Mouse (Mus musculus) intestine, postnatal 0 days (tissue): ENCODE results near the gene Zfp93. TPM values are rescaled to one million over a fixed set of nuclear protein-coding genes. Genes with fewer than 3 reads are reported as not detected.

Experiments used
- ATAC-seq: fragments of 200-750 bp; cut with Nextera tagmentation; 2 replicates; pipeline ENCODE4 v1.8.0; 2017; ENCODE audit warnings: mild to moderate bottlenecking, moderate TSS enrichment, moderate library complexity
- H3K27ac ChIP-seq: fragments of 300-500 bp; sonication (generic); 2 replicates; pipeline ENCODE4 v1.5.1; 2014; ENCODE audit warnings: mild to moderate bottlenecking, low read depth, low read length, moderate library complexity
- H3K27me3 ChIP-seq: fragments of 300-500 bp; sonication (generic); replicated peaks from 2 replicates; pipeline ENCODE4 v1.6.1; 2014; ENCODE audit warnings: low read length, mixed read lengths; ENCODE audit not compliant: control insufficient read depth, insufficient read depth
- H3K36me3 ChIP-seq: fragments of 300-500 bp; sonication (generic); 2 replicates; pipeline ENCODE4 v1.6.1; 2014; ENCODE audit warnings: mild to moderate bottlenecking, moderate library complexity; ENCODE audit not compliant: control insufficient read depth, insufficient read depth
- H3K4me1 ChIP-seq: fragments of 300-500 bp; sonication (generic); replicated peaks from 2 replicates; pipeline ENCODE4 v1.6.1; 2014; ENCODE audit warnings: antibody characterized with exemption, low read length, mixed read lengths; ENCODE audit not compliant: control insufficient read depth, insufficient read depth
- H3K4me2 ChIP-seq: fragments of 300-500 bp; sonication (generic); replicated peaks from 2 replicates; pipeline ENCODE4 v1.6.1; 2014; ENCODE audit warnings: low read depth, mild to moderate bottlenecking, moderate library complexity
- H3K4me3 ChIP-seq: fragments of 300-500 bp; sonication (generic); 2 replicates; pipeline ENCODE4 v1.5.1; 2014; ENCODE audit warnings: low read depth, low read length
- H3K9ac ChIP-seq: fragments of 300-500 bp; sonication (generic); 2 replicates; pipeline ENCODE4 v1.6.1; 2014; ENCODE audit warnings: mild to moderate bottlenecking, low read depth, low read length
- H3K9me3 ChIP-seq: fragments of 300-500 bp; sonication (generic); 2 replicates; pipeline ENCODE4 v1.6.1; 2016; ENCODE audit warnings: mixed run types; ENCODE audit not compliant: control insufficient read depth
- CTCF ChIP-seq: sonication (generic); IDR thresholded peaks from 2 replicates; pipeline ENCODE4 v1.5.1; 2016; ENCODE audit warnings: low read depth, mild to moderate bottlenecking, control low read depth, antibody characterized with exemption, moderate library complexity
- WGBS: fragments of 180-500 bp; shearing (Covaris S2); extraction: QIAGEN DNeasy Blood & Tissue Kit; methylation state at CpG from one replicate; pipeline ENCODE4 v1.1.7; 2014; 5-methylcytosine and 5-hydroxymethylcytosine counted together
- polyA plus RNA-seq: library from polyadenylated mRNA; unstranded; fragments of >200 nt; fragmentation: Nextera tagmentation; extraction: Ambion mirVana; gene quantifications from 2 replicates; pipeline ENCODE4 v1.2.1, GENCODE M21; 2015

The Zfp93 gene
- polyA plus RNA-seq, 1 experiment from 2014 or later: 3.2 TPM

GRCm38 (mm10) chr7:24297361-24298095 is 27.3 kb downstream of the Zfp93 start:
- no peaks in the 10 kb centered on the region for H3K9me3 ChIP-seq
- 0 out of 2 replicates have a peak, but pooled peaks cover 3% of the 10 kb centered on the region for H3K4me1 ChIP-seq
- H3K4me3 ChIP-seq: no peak overlapping the region
- ATAC-seq: no peak
- WGBS: 92% methylated on average over 15 of the region's 15 CpGs
- no peaks in the 10 kb centered on the region for H3K27me3 ChIP-seq
- H3K27ac ChIP-seq: no peak overlapping the region
- H3K4me2 ChIP-seq: no peak overlapping the region
- H3K9ac ChIP-seq: no peak overlapping the region
- peaks cover 32% of the 10 kb centered on the region for H3K36me3 ChIP-seq
- no peak for TF ChIP-seq CTCF

GRCm38 (mm10) chr7:24298635-24298972 is 28.4 kb downstream of the Zfp93 start:
- H3K36me3 ChIP-seq: peaks cover 38% of the 10 kb centered on the region; the same call in 1 of the 2 replicates
- no peaks in the 10 kb centered on the region for H3K27me3 ChIP-seq
- no peak for ATAC-seq
- 0 out of 2 replicates have a peak, but pooled peaks cover 3% of the 10 kb centered on the region for H3K4me1 ChIP-seq
- H3K9me3 ChIP-seq: no peaks in the 10 kb centered on the region
- H3K27ac ChIP-seq: no peak overlapping the region
- 2% methylated on average over 12 of the region's 12 CpGs for WGBS
- H3K4me2 ChIP-seq: peak overlapping the region; percentile 94
- no peak for TF ChIP-seq CTCF
- H3K9ac ChIP-seq: peak overlapping the region; percentile 57
- peak overlapping the region; percentile 72 for H3K4me3 ChIP-seq

GRCm38 (mm10) chr7:24298973-24299708 is 28.9 kb downstream of the Zfp93 start:
- no peaks in the 10 kb centered on the region for H3K27me3 ChIP-seq
- H3K4me2 ChIP-seq: peak overlapping the region; percentile 94
- H3K4me1 ChIP-seq: 0 out of 2 replicates have a peak, but pooled peaks cover 3% of the 10 kb centered on the region
- H3K9me3 ChIP-seq: no peaks in the 10 kb centered on the region
- peaks cover 35% of the 10 kb centered on the region; the same call in 1 of the 2 replicates for H3K36me3 ChIP-seq
- TF ChIP-seq CTCF: peak; percentile 70
- H3K4me3 ChIP-seq: peak overlapping the region; percentile 72
- peak; percentile 84 for ATAC-seq
- H3K9ac ChIP-seq: peak overlapping the region; percentile 57
- H3K27ac ChIP-seq: peak overlapping the region; percentile 52
- WGBS: under 1% methylated on average over 45 of the region's 47 CpGs

- Histone ChIP-seq H3K4me1 (0 out of 2 replicates have a peak, but pooled peaks cover 3% of the 10 kb centered on the region), H3K4me2 (peak overlapping the region; percentile 94), H3K36me3 (peaks cover 28% of the 10 kb centered on the region; the same call in 1 of the 2 replicates), H3K9me3 (no peaks in the 10 kb centered on the region), H3K27ac (no peak overlapping the region), H3K27me3 (no peaks in the 10 kb centered on the region), H3K9ac (no peak overlapping the region), H3K4me3 (peak overlapping the region; percentile 72)
- 3% methylated on average over 18 of the region's 18 CpGs for WGBS
- ATAC-seq: no peak
- no peak for TF ChIP-seq CTCF
These were observed 29.7 kb downstream of the Zfp93 start for GRCm38 (mm10) chr7:24299823-24300481.

- TF ChIP-seq CTCF: no peak
- H3K27me3 ChIP-seq: no peaks in the 10 kb centered on the region
- H3K27ac ChIP-seq: no peak within 1 kb of the TSS
- H3K9me3 ChIP-seq: no peaks in the 10 kb centered on the region
- H3K4me3 ChIP-seq: peak within 1 kb of the TSS; percentile 72
- 0 out of 2 replicates have a peak, but pooled peaks cover 3% of the 10 kb centered on the region for H3K4me1 ChIP-seq
- 3% methylated on average over 13 of the region's 13 CpGs for WGBS
- peaks cover 19% of the 10 kb centered on the region; the same call in 1 of the 2 replicates for H3K36me3 ChIP-seq
- ATAC-seq: peak; percentile 48; the same call in 1 of the 2 replicates
- H3K9ac ChIP-seq: no peak within 1 kb of the TSS
- peak within 1 kb of the TSS; percentile 94 for H3K4me2 ChIP-seq
These were observed 30.6 kb downstream of the Zfp93 start, which contains the start of gene Zfp61 for GRCm38 (mm10) chr7:24300771-24301282. Gene Zfp61, minus strand, starts transcription at chr7:24301232.
